Mouse (Mus musculus) stomach, embryonic 14.5 days (tissue): ENCODE data around the gene Cpa5. TPM values are rescaled to one million over a fixed set of nuclear protein-coding genes. Genes with fewer than 3 reads are reported as not detected.

Source experiments
- ATAC-seq: fragments of 200-750 bp; cut with Nextera tagmentation; 2 replicates; pipeline ENCODE4 v1.8.0; 2017; ENCODE audit warnings: low read depth, moderate TSS enrichment; ENCODE audit not compliant: insufficient number of reproducible peaks, insufficient read depth, low FRiP score
- H3K27ac ChIP-seq: fragments of 300-500 bp; sonication (generic); 2 replicates; pipeline ENCODE4 v1.5.1; 2014; ENCODE audit warnings: mild to moderate bottlenecking, low read length, moderate library complexity, mixed read lengths
- H3K27me3 ChIP-seq: fragments of 300-500 bp; sonication (generic); 2 replicates; pipeline ENCODE4 v1.6.1; 2014; ENCODE audit warnings: low read length, control low read depth, mixed read lengths; ENCODE audit not compliant: control insufficient read depth, insufficient read depth
- H3K36me3 ChIP-seq: fragments of 300-500 bp; sonication (generic); 2 replicates; pipeline ENCODE4 v1.6.1; 2014; ENCODE audit warnings: mild to moderate bottlenecking, control low read depth, low read length, moderate library complexity, mixed read lengths; ENCODE audit not compliant: control insufficient read depth, insufficient read depth
- H3K4me1 ChIP-seq: fragments of 300-500 bp; sonication (generic); 2 replicates; pipeline ENCODE4 v1.6.1; 2014; ENCODE audit warnings: low read length, control low read depth, mixed read lengths; ENCODE audit not compliant: control insufficient read depth, insufficient read depth
- H3K4me2 ChIP-seq: fragments of 300-500 bp; sonication (generic); replicated peaks from 2 replicates; pipeline ENCODE4 v1.6.1; 2014; ENCODE audit warnings: low read depth, low read length, control low read depth
- H3K4me3 ChIP-seq: fragments of 300-500 bp; sonication (generic); 2 replicates; pipeline ENCODE4 v1.5.1; 2014; ENCODE audit warnings: low read depth, low read length, control low read depth
- H3K9ac ChIP-seq: fragments of 300-500 bp; sonication (generic); replicated peaks from 2 replicates; pipeline ENCODE4 v1.6.1; 2014; ENCODE audit warnings: low read depth, mild to moderate bottlenecking, control low read depth, low read length, moderate library complexity, mixed read lengths
- H3K9me3 ChIP-seq: fragments of 300-500 bp; sonication (generic); 2 replicates; pipeline ENCODE4 v1.6.1; 2016; ENCODE audit warnings: low read depth, low read length, control low read depth; ENCODE audit not compliant: control insufficient read depth
- WGBS: fragments of 180-500 bp; shearing (Covaris S2); extraction: QIAGEN DNeasy Blood & Tissue Kit; methylation state at CpG from one replicate; pipeline ENCODE4 v1.1.7; 2014; 5-methylcytosine and 5-hydroxymethylcytosine counted together
- polyA plus RNA-seq: library from polyadenylated mRNA; unstranded; fragments of >200 nt; fragmentation: Nextera tagmentation; extraction: Ambion mirVana; gene quantifications from 2 replicates; pipeline ENCODE4 v1.2.1, GENCODE M21; 2014

Gene Cpa5
- polyA plus RNA-seq, 1 experiment from 2014 or later: 0.13 TPM

DNA sequence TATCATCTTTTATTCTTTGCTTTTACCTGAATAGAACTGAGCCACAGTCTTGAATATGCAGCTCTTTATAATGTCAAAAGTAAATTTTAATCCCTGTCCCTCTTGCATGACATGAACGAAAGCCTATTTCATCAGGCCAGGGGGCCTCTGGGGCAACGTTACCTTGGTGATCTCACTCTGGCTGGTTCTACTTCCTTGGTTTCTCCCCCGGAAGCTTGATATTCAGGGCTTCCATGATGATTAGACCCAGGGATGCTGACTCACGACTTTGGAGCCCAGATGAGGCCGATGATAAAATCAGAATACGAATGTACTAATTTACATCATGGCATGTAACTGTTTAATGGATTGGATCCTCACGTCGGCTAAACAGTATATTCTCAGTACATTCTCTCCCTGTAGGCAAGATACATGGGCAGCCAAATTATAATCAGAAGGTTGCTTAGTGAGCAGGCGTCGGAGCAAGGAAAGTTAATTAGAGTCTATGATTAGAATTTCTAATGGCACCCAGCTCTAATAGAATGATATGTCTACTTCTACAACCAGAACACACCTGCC, 18.3 kb upstream of the Cpa5 start:
- Histone ChIP-seq H3K9me3 (no peaks in the 10 kb centered on the region), H3K27me3 (no peaks in the 10 kb centered on the region), H3K36me3 (no peaks in the 10 kb centered on the region), H3K9ac (no peak overlapping the region), H3K4me1 (0 out of 2 replicates have a peak, but pooled peaks cover 7% of the 10 kb centered on the region), H3K4me3 (no peak overlapping the region), H3K27ac (no peak overlapping the region), H3K4me2 (no peak overlapping the region)
- ATAC-seq: no peak
- 72% methylated on average over 10 of the region's 10 CpGs for WGBS

DNA sequence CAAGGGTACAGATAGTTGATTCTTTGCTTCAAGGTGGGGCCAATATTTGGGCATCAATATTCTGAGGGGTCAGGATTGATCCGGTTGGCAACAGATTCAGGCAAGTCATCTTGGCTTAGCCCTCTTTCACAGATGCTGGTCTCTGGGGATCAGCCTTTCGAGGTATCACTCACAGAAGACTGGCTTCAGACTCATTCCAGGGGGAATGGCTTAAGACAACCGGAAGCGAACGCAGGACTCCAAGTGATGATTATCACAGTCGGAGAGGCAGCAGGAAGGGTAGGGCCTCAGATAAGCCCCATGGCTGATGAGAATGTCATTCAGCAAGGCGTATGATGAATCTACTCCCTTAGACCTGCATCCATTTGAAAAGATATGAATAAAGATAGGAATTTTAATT, 16.4 kb upstream of the Cpa5 start:
- 58% methylated on average over 7 of the region's 7 CpGs for WGBS
- Histone ChIP-seq H3K4me3 (no peak overlapping the region), H3K4me1 (0 out of 2 replicates have a peak, but pooled peaks cover 7% of the 10 kb centered on the region), H3K9ac (no peak overlapping the region), H3K27ac (no peak overlapping the region), H3K9me3 (no peaks in the 10 kb centered on the region), H3K36me3 (no peaks in the 10 kb centered on the region), H3K4me2 (no peak overlapping the region), H3K27me3 (no peaks in the 10 kb centered on the region)
- ATAC-seq: no peak

DNA sequence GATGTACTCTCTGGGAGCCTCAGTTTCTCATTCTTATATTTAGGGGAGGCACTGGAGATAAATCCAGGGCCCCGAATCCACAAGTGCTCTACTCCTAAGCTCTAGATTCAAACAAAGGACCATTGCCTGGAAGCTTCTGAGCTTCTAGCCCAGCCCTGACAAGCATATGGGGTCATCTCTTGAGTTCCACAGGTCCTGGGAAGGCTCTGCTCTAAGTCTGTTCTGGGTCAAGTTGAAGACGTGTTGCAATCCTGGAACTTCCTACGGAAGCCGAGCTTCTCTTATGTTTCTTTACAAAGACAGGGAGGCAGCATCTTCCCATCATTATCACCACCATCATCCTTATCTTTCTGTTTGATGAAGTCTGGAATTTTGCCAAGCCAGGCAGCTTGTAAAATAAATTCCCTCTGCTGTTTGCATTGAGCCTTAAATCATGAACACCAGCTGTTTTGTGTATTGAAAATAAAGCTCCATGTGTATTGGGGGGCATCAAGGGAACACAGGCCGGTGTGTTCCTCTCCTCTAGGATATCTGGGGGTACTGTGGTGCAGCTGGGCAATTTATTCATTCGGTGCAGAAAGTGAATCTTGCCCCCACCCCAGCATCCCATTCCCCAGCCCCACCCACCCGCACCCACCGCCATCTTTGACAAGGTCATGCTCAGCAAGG, 14.4 kb upstream of the Cpa5 start:
- Histone ChIP-seq H3K4me3 (no peak overlapping the region), H3K36me3 (no peaks in the 10 kb centered on the region), H3K27me3 (no peaks in the 10 kb centered on the region), H3K9me3 (no peaks in the 10 kb centered on the region), H3K4me2 (no peak overlapping the region), H3K4me1 (0 out of 2 replicates have a peak, but pooled peaks cover 7% of the 10 kb centered on the region), H3K9ac (no peak overlapping the region), H3K27ac (no peak overlapping the region)
- no peak for ATAC-seq
- WGBS: 66% methylated on average over 8 of the region's 8 CpGs

DNA sequence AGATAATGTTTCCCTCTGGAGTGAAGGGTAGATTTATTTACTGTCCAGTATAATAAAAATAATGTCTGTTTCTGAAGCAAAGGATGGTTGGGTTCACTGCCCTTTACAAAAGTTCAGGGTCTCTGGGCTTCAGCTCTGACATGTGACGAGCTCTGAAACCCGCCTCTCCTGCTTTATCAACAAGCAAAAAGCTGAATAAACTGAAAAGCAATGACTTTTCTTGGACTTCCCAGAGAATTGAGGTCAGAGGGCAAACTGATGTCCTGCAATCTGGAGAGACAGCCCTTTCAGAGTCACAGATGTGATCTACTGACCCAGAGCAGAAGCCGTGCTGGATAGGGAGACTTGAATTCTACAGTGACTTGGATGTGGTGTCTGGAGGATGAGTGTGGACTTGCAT, 10.8 kb upstream of the Cpa5 start:
- H3K4me1 ChIP-seq: 0 out of 2 replicates have a peak, but pooled peaks cover 7% of the 10 kb centered on the region
- no peaks in the 10 kb centered on the region for H3K9me3 ChIP-seq
- H3K4me2 ChIP-seq: no peak overlapping the region
- 66% methylated on average over 3 of the region's 3 CpGs for WGBS
- H3K27me3 ChIP-seq: no peaks in the 10 kb centered on the region
- H3K36me3 ChIP-seq: no peaks in the 10 kb centered on the region
- no peak overlapping the region for H3K4me3 ChIP-seq
- no peak overlapping the region for H3K27ac ChIP-seq
- H3K9ac ChIP-seq: no peak overlapping the region
- no peak for ATAC-seq

DNA sequence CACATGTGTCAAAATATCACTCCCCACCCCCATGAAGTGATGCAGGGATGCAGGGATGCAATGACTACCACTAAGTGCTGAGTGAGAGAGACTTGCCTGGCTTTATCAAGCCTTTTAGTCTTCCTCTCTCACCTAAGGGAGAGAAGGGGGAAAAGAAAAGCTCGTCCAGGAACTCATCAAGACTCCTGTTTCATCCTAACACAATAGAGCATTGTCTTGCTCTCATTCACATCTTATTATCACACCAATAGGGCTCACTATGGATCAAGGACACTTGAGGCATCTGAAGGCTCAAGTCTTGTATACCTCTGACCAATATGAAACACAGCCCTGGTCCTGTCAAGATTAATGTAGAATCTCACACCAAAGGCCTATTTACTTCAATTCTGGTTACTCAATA, 9.8 kb upstream of the Cpa5 start:
- ATAC-seq: no peak
- Histone ChIP-seq H3K27ac (no peak overlapping the region), H3K27me3 (no peaks in the 10 kb centered on the region), H3K9me3 (no peaks in the 10 kb centered on the region), H3K4me3 (no peak overlapping the region), H3K4me1 (0 out of 2 replicates have a peak, but pooled peaks cover 6% of the 10 kb centered on the region), H3K4me2 (no peak overlapping the region), H3K36me3 (no peaks in the 10 kb centered on the region), H3K9ac (no peak overlapping the region)
- 84% methylated on average over 1 of the region's 1 CpGs for WGBS

DNA sequence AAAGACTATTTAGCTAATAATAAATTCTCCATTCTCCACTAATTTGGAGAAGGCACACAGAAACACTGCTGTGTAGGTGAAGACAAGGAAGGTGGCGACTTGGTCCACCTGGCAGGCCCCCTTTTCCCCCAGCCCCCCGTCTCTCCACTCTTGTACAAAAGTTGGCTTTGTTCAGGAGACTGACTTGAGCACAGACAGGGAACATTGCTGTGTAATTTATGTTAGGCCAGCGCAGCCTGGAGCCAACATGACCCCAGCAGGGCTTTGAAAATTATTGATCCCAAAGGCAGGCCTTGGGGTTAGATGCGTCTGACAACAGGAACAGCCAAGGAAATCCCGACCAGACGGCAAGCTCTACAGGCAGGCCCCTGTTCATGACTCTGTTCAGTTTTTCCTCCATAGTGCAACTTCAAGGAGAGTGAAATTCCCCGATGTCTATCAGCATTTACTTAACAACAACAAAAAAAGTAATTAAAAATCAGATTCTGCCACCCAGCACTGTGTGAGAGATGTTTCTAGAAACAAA, 6.4 kb upstream of the Cpa5 start:
- ATAC-seq: no peak
- Histone ChIP-seq H3K27me3 (no peaks in the 10 kb centered on the region), H3K9me3 (no peaks in the 10 kb centered on the region), H3K4me1 (no peaks in the 10 kb centered on the region), H3K36me3 (no peaks in the 10 kb centered on the region), H3K4me2 (no peak overlapping the region), H3K27ac (no peak overlapping the region), H3K4me3 (no peak overlapping the region), H3K9ac (no peak overlapping the region)
- 43% methylated on average over 7 of the region's 7 CpGs for WGBS

DNA sequence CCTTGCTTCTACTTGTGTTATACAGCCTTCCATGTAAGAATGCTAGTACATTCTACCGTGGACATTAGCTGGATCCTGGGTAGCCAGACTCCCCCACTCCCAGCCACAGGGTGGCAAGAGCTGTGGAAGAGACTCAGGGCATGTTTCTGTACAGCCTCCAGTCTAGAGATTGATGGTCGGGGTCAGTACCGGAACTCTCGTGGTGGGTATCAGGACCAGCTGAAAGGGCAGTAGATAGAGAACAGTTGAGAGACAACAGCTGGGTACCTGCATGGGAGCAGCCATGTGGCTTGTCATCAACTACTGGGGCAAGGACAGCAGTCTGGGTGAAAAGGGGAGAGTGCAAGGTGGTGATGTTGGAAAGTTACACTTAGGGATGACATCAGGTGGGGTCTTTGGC, 5.7 kb upstream of the Cpa5 start:
- H3K9ac ChIP-seq: no peak overlapping the region
- no peak overlapping the region for H3K4me2 ChIP-seq
- no peaks in the 10 kb centered on the region for H3K36me3 ChIP-seq
- 86% methylated on average over 4 of the region's 4 CpGs for WGBS
- H3K4me1 ChIP-seq: no peaks in the 10 kb centered on the region
- ATAC-seq: no peak
- H3K4me3 ChIP-seq: no peak overlapping the region
- H3K27me3 ChIP-seq: no peaks in the 10 kb centered on the region
- H3K27ac ChIP-seq: no peak overlapping the region
- no peaks in the 10 kb centered on the region for H3K9me3 ChIP-seq

DNA sequence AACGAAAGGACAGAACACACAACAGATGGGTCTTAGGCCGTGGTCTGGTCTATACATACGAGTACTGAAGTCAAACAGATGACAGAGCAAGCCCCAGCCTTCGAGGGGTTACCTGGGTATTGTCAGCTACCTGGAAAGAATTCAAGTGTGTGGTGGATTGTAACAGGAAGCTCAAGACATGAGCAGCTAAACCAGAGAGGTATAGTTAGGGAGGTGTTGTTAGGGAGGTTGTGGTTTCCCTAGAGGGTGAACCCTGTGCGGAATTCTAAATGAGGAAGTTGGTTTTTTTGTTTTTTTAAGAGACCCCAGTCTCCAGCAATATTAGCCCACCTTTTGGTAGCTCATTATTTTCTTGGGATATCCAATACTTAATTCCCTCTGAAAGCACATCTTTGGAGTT, 5.1 kb upstream of the Cpa5 start:
- WGBS: 71% methylated on average over 5 of the region's 5 CpGs
- Histone ChIP-seq H3K4me1 (no peaks in the 10 kb centered on the region), H3K27ac (no peak overlapping the region), H3K9ac (no peak overlapping the region), H3K27me3 (no peaks in the 10 kb centered on the region), H3K9me3 (no peaks in the 10 kb centered on the region), H3K36me3 (no peaks in the 10 kb centered on the region), H3K4me2 (no peak overlapping the region), H3K4me3 (no peak overlapping the region)
- ATAC-seq: no peak
